17 mouse cellular contexts compared by ENCODE assay signal in genomic region chr17:10483945-10484546, GRCm38 (mm10).
DNase-seq lines count a peak whose midpoint lies in the region; ATAC-seq and TF ChIP-seq lines count a peak whose summit lies in the region.
"Had no signal": no experiment of that assay in that cellular context is flagged by ENCODE, and none has a peak within 500 bp of the region (broad histone marks: within the 10 kb centered on the region; RNA-seq: fewer than 3 reads in every experiment).

No protein-coding gene starts in this region.

- no peak overlapping the region for H3K9ac ChIP-seq in hindbrain, embryonic 14.5 days
- H3K9ac ChIP-seq in midbrain, embryonic 11.5 days (ENCODE audit: low read length) = no peak overlapping the region
- no peak overlapping the region for H3K9ac ChIP-seq in hindbrain, embryonic 16.5 days (ENCODE audit: low read depth, low read length)
- H3K9ac ChIP-seq: heart, embryonic 12.5 days; lung, embryonic 14.5 days had no signal

- peaks cover 25% of the 10 kb centered on the region for H3K4me1 ChIP-seq in hindbrain, embryonic 10.5 days (replicated peaks)
- peaks cover 6% of the 10 kb centered on the region; the same call in 1 of the 2 replicates for H3K4me1 ChIP-seq in hindbrain, embryonic 14.5 days (replicated peaks; ENCODE audit: control insufficient read depth, insufficient read depth, low read length)
- H3K4me1 ChIP-seq in midbrain, embryonic 11.5 days (ENCODE audit: control insufficient read depth, insufficient read depth, low read length) = no peaks in the 10 kb centered on the region
- peaks cover 21% of the 10 kb centered on the region for H3K4me1 ChIP-seq in midbrain, embryonic 10.5 days
- no peaks in the 10 kb centered on the region; the same call in 1 of the 2 replicates for H3K4me1 ChIP-seq in hindbrain, embryonic 16.5 days (ENCODE audit: control insufficient read depth, insufficient read depth, low read depth, low read length)

- H3K27me3 ChIP-seq in hindbrain, embryonic 10.5 days (ENCODE audit: insufficient read depth, poor library complexity, severe bottlenecking) = no peaks in the 10 kb centered on the region
- no peaks in the 10 kb centered on the region for H3K27me3 ChIP-seq in hindbrain, embryonic 14.5 days (ENCODE audit: control insufficient read depth, insufficient read depth, low read length)
- H3K27me3 ChIP-seq in midbrain, embryonic 11.5 days (ENCODE audit: control insufficient read depth, insufficient read depth, low read length) = no peaks in the 10 kb centered on the region
- H3K27me3 ChIP-seq in midbrain, embryonic 10.5 days (ENCODE audit: low read depth, poor library complexity, severe bottlenecking) = no peaks in the 10 kb centered on the region
- H3K27me3 ChIP-seq in hindbrain, embryonic 16.5 days (replicated peaks; ENCODE audit: control insufficient read depth, insufficient read depth, low read length) = no peaks in the 10 kb centered on the region
- H3K27me3 ChIP-seq: heart, embryonic 12.5 days had no signal

- TF ChIP-seq POLR2A in brain, embryonic 14.5 days (IDR thresholded peaks at IDR 0.05; ENCODE audit: borderline replicate concordance, extremely low read depth, insufficient read depth, insufficient read length, poor library complexity, severe bottlenecking) = no peak

- no peak overlapping the region for H3K4me2 ChIP-seq in hindbrain, embryonic 14.5 days (replicated peaks)
- H3K4me2 ChIP-seq in midbrain, embryonic 11.5 days = no peak overlapping the region
- no peak overlapping the region for H3K4me2 ChIP-seq in hindbrain, embryonic 16.5 days (ENCODE audit: low read length)
- H3K4me2 ChIP-seq: heart, embryonic 12.5 days; liver, embryonic 11.5 days; lung, embryonic 14.5 days had no signal

- no peaks in the 10 kb centered on the region for H3K36me3 ChIP-seq in hindbrain, embryonic 10.5 days
- no peaks in the 10 kb centered on the region for H3K36me3 ChIP-seq in hindbrain, embryonic 14.5 days (replicated peaks; ENCODE audit: control insufficient read depth, insufficient read depth)
- no peaks in the 10 kb centered on the region for H3K36me3 ChIP-seq in midbrain, embryonic 11.5 days (ENCODE audit: control insufficient read depth, insufficient read depth, low read length)
- H3K36me3 ChIP-seq in midbrain, embryonic 10.5 days = no peaks in the 10 kb centered on the region
- no peaks in the 10 kb centered on the region for H3K36me3 ChIP-seq in hindbrain, embryonic 16.5 days (ENCODE audit: control insufficient read depth, insufficient read depth, low read length)
- H3K36me3 ChIP-seq: G1E; heart, embryonic 12.5 days had no signal

- peak overlapping the region; percentile 30; the same call in 1 of the 2 replicates for H3K27ac ChIP-seq in hindbrain, embryonic 10.5 days
- no peak overlapping the region; the same call in 1 of the 2 replicates for H3K27ac ChIP-seq in hindbrain, embryonic 14.5 days
- no peak overlapping the region for H3K27ac ChIP-seq in midbrain, embryonic 11.5 days (ENCODE audit: low read depth, low read length)
- no peak overlapping the region; the same call in 1 of the 2 replicates for H3K27ac ChIP-seq in midbrain, embryonic 10.5 days (replicated peaks)
- no peak overlapping the region for H3K27ac ChIP-seq in hindbrain, embryonic 16.5 days (ENCODE audit: low read depth, low read length)

- no peak for TF ChIP-seq CTCF in brain, embryonic 14.5 days (IDR thresholded peaks at IDR 0.05; ENCODE audit: borderline replicate concordance, extremely low read depth, insufficient read depth, insufficient read length)

- H3K9me3 ChIP-seq in hindbrain, embryonic 10.5 days = no peaks in the 10 kb centered on the region
- H3K9me3 ChIP-seq in hindbrain, embryonic 14.5 days (ENCODE audit: control insufficient read depth, low read length) = no peaks in the 10 kb centered on the region
- H3K9me3 ChIP-seq in midbrain, embryonic 11.5 days (ENCODE audit: control insufficient read depth, low read length) = no peaks in the 10 kb centered on the region
- no peaks in the 10 kb centered on the region for H3K9me3 ChIP-seq in midbrain, embryonic 10.5 days (replicated peaks)
- H3K9me3 ChIP-seq in hindbrain, embryonic 16.5 days (ENCODE audit: control insufficient read depth, low read length) = no peaks in the 10 kb centered on the region
- H3K9me3 ChIP-seq: G1E; heart, embryonic 12.5 days had no signal

- DNase-seq in hindbrain, embryonic 10.5 days (ENCODE audit: low spot score) = no peak
- no peak for DNase-seq in hindbrain, embryonic 14.5 days (ENCODE audit: low spot score)
- DNase-seq in midbrain, embryonic 11.5 days (ENCODE audit: low spot score, missing footprints) = peak; percentile 67
- no peak for DNase-seq in midbrain, embryonic 10.5 days (ENCODE audit: low spot score)
- peak; percentile 28 for DNase-seq in brain, embryonic 14.5 days (ENCODE audit: low read depth)
- no peak for DNase-seq in thymus, postnatal 36 days
- DNase-seq: cerebellum, adult 11-12 months; heart, postnatal 36 days; kidney, postnatal 10 days; lung, embryonic 14.5 days; thymus, adult 2 months had no signal

- WGBS in hindbrain, embryonic 10.5 days = 41% methylated on average over 6 of the region's 6 CpGs
- WGBS in hindbrain, embryonic 14.5 days = 27% methylated on average over 6 of the region's 6 CpGs
- 52% methylated on average over 6 of the region's 6 CpGs for WGBS in midbrain, embryonic 11.5 days
- 60% methylated on average over 6 of the region's 6 CpGs for WGBS in midbrain, embryonic 10.5 days
- WGBS in hindbrain, embryonic 16.5 days = 29% methylated on average over 6 of the region's 6 CpGs

- no peak for ATAC-seq in hindbrain, embryonic 14.5 days (ENCODE audit: low FRiP score)
- no peak for ATAC-seq in midbrain, embryonic 11.5 days (ENCODE audit: low FRiP score)
- peak; percentile 65; the same call in 1 of the 2 replicates for ATAC-seq in hindbrain, embryonic 16.5 days
- ATAC-seq: intestine, postnatal 0 days; midbrain, embryonic 16.5 days had no signal

- H3K4me3 ChIP-seq in hindbrain, embryonic 10.5 days = no peak overlapping the region
- no peak overlapping the region for H3K4me3 ChIP-seq in hindbrain, embryonic 14.5 days (replicated peaks; ENCODE audit: low read length)
- H3K4me3 ChIP-seq in midbrain, embryonic 11.5 days (ENCODE audit: low read depth, low read length) = no peak overlapping the region
- H3K4me3 ChIP-seq in midbrain, embryonic 10.5 days = no peak overlapping the region
- no peak overlapping the region for H3K4me3 ChIP-seq in hindbrain, embryonic 16.5 days (ENCODE audit: low read length)
- H3K4me3 ChIP-seq: heart, embryonic 12.5 days had no signal

Comparison
In these comparisons a context has a peak if more than half of its experiments do, and no peak if none do; other contexts are left out.
1. DNase-seq: peak in midbrain, embryonic 11.5 days (single experiment) and brain, embryonic 14.5 days (single experiment); none in hindbrain, embryonic 10.5 days (single experiment), hindbrain, embryonic 14.5 days (single experiment), midbrain, embryonic 10.5 days (single experiment) and thymus, postnatal 36 days (0 of 2).